Mouse (Mus musculus): ENCODE data around the gene Opcml.

Gene Opcml

GRCm38 (mm10) chr9:28618186-28618892 is 827.8 kb downstream of the Opcml start:
- no peak for DNase-seq (ENCODE audit: low spot score in 2 of 2)

DNA sequence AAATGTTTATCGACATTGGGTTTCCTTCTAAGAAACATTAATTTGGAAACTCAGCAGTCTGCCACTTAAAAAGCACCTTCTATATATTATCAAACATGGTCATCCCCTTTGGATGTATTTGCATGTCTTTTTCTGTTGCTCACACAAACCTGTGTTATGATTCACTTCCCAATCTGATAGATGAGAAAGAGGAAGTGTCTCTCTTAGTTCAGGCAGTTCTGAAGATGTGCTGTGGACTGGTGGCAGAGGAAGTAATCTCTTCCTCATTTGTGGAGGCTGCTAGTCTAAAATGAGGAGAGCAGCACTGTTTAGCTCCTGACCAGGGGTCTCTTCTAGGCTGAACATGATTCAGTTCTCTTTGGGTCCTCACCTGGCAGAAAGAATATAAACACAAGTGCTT is 831.4 kb downstream of the Opcml start:
- DNase-seq (ENCODE audit: low spot score in 2 of 2), result no peak

GRCm38 (mm10) chr9:28624870-28625269 is 834.3 kb downstream of the Opcml start:
- DNase-seq (ENCODE audit: low spot score in 2 of 2), result peak in 1 of 2 experiments; percentile 3

GRCm38 (mm10) chr9:28642766-28643165 is 852.2 kb downstream of the Opcml start:
- no peak for DNase-seq (ENCODE audit: low spot score in 2 of 2)

DNA sequence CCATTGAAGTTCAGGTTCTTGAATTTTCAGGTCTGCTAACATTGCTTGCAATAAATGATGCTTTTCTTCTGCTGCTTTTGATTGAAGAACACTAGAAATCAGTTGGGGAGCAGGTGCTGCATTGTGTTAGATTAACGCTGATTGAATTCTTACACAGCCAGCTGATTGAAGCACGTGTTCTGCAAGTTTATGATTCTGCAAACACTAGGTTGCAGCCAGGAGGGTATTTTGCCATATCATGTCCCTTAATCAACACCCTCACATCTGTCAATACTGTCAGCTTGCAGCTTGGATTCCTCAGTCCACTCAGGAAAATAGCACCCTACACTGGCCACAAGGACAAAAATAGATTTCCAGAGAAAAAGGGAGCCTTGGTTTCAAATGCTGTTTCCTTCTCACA is 853.5 kb downstream of the Opcml start:
- DNase-seq (ENCODE audit: low spot score in 2 of 2), result no peak

DNA sequence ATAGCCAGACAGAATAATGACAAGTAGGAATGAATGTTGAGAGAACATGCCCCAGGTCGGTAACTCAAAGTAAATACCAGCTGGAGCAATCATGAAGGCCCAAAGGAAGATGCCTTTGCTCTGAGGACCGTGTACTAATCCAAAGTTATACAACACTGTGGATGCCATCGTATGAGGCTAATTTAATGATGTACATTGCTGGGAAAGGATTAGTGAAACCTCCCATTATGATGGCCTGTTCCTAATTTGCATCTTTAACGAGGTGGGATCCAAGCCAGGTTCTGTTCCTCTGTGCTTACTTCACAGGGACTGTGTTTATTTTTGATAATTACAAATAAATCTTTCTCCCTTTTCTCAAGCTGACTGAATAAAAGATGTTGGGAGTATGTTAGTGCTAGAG is 859.5 kb downstream of the Opcml start:
- no peak for DNase-seq (ENCODE audit: low spot score in 2 of 2)

GRCm38 (mm10) chr9:28659996-28660395 is 869.4 kb downstream of the Opcml start:
- no peak for DNase-seq (ENCODE audit: low spot score in 2 of 2)

- no peak for DNase-seq (ENCODE audit: low spot score in 2 of 2)
These were observed 872.3 kb downstream of the Opcml start for GRCm38 (mm10) chr9:28662882-28663281.

- no peak for DNase-seq (ENCODE audit: low spot score in 2 of 2)
These were observed 889.7 kb downstream of the Opcml start for GRCm38 (mm10) chr9:28680309-28680708.

GRCm38 (mm10) chr9:28681252-28682037 is 890.9 kb downstream of the Opcml start:
- DNase-seq (ENCODE audit: low spot score in 2 of 2), result no peak

DNA sequence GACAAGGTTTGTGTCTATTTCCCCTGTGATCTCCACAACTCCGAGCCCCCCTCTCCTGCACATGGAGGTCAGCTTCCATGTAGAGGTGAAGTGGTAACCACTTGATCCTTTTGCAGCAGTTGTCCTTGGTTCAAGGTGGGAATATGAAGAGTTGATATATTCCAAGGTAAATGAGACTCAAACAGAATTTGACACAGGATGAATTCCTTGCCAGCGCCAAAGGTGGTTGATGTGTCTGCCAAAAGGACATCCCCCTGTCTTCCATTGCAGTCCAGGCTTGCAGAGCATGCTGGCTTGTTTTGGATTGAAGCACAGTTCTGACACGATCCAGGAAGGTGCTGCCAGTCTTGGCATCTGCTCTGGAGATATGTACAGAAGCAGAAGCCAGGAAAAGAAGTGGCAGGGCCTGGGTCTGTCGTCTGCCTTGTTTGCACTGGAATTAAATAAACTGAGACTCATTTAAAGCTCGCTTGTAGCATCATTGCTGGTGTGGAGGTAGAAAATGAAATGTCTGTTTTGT is 893.4 kb downstream of the Opcml start:
- DNase-seq (ENCODE audit: low spot score in 2 of 2), result no peak

DNA sequence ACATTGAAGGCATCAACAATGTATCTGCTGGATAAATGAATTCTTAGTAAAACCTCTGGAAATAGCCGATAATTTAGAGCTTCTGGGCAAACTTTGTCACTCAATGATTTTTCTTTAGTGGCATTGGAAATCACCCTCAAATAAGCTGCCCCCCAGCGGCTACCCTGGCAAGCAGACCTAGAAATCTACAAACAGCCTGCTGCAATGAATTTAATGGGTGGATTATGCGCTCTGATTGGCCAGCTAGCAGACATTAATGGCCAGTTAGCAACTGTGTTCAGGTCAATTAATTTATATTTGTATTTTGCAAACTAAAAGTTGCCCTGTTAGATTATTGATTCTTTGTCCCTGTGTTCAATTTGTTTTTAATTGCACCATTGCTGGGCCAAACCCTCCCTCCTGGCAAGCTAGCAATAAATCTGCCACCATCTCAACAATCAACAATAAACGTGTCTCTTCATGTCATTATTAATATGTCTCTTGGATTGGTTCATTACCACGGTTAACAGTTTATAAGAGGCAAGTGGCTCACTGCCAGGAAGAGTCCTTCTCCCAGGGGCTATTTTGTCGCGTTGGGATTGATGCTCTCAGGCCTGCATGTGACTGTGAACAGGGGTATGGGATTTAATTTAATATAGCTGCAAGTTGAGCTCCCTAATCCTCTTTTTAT is 896.5 kb downstream of the Opcml start:
- no peak for DNase-seq (ENCODE audit: low spot score in 2 of 2)

DNA sequence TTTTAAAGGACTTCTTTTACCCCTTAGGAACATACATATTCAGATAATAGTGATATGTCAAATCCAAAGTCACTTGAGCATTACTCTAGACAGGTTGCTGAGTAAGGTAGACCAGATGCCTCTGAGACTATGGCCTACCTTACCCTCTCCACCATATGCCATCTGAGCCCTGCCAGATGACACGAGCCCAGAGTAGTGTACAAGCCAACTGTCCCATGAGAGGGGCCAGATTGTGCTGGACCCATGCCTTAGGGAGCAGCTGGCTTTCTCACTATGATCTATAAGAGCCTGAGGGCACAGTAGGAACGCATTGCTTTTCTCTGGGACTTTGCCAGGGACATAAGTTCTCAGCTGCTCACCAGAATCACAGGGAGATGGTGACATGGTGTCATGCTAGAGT is 899.6 kb downstream of the Opcml start:
- peak in 1 of 2 experiments; percentile 70 for DNase-seq (ENCODE audit: low spot score in 2 of 2)

- no peak for DNase-seq (ENCODE audit: low spot score in 2 of 2)
These were observed 915.2 kb downstream of the Opcml start for GRCm38 (mm10) chr9:28705796-28706195.

GRCm38 (mm10) chr9:28714544-28714943 is 924.0 kb downstream of the Opcml start:
- DNase-seq (ENCODE audit: low spot score in 2 of 2), result no peak

DNA sequence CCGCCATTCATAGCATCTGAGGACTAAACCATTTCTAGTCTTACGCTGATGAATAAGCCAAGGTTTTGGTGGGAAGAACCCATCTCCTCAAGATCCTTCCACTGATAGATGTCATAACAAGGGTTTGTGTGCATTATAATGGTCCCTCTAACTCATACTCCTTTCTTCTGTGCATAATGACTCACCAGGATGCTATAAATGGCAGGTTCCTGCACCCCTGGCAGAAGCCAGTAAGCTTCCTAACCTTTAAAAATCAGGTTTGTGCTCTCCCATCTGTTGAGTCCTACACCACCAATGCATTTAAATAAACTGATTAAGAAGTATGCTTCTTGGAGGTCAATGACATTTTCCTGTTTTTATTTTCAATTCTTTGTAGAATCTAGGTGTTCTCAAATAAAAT is 929.6 kb downstream of the Opcml start:
- DNase-seq (ENCODE audit: low spot score in 2 of 2), result no peak

DNA sequence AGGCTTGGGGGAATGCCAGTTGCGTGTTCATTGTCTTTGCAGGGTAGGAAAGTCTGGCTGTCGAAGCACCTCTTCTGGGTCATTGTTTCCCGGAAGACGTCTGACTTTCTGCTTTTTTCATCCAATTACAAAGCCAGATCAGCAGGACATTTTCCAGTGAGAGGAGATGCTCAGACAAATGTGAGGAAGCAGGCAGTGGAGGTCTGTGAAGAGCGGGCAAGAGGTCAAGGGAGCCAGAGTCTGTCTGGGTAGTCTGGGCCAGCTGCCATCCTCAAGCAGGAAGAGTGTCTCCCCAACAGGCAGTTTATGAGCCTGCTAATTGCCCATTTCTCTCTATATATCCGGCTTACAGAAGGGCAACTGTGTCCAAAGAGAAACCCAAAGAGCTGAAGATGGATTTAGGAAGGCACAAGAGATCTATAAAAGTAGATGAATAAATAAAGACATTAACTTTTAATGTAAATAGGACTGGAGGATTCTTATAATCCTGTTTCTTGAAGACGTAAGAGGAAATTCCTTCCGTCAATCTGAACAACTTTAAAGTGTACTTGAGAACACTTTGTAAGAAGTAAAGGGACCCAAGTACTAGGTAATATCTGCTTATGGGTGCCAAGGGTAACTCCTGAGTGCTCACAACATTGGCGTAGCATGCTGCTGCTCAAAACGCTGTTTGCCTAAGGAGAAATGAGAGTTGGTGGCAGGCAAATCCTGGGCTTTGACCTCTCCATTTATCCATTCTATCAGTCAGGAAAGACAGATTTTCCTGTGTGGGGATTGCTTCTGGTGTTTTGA is 941.4 kb downstream of the Opcml start:
- DNase-seq (ENCODE audit: low spot score in 2 of 2), result no peak

DNA sequence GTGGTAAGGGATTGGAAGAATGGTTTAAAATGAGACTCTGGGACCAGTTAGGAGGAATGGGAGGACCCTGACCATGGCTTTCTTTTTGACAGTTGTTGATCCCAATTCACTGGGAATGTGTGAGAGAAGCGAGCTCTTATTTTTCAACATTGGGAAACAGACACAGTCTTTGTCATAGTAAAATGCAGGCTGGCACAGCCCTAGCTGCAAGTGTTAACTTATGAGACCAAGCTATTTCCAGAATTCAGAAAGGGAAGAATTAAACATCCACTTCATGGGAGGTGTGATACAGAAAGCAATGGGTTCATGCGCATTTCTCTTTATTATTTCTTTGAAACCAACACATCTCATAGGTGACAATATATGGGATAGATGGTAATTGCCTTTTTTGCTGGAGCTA is 947.4 kb downstream of the Opcml start:
- DNase-seq (ENCODE audit: low spot score in 2 of 2), result no peak

GRCm38 (mm10) chr9:28738451-28738860 is 947.9 kb downstream of the Opcml start:
- no peak for DNase-seq (ENCODE audit: low spot score in 2 of 2)

DNA sequence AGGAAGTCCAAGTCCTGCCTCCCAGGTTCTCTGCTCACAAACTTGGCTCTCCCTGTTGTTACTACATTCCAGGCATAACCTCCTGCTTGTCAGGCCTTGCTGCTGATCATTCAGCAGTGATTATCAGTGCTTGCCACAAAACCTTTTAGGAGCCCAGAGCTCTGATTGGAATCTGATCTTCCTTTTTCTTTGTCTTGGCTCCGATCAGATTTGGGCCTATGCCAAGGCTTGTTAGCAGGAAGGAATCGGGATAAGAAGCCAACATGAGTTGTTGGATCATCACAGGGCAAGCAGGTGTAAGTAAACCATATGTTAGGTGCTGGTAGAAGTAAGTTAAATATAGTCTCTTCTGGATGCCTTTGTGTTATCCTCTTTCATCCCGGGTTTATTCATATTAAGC is 954.2 kb downstream of the Opcml start:
- peak in 1 of 2 experiments; percentile 5 for DNase-seq (ENCODE audit: low spot score in 2 of 2)

DNA sequence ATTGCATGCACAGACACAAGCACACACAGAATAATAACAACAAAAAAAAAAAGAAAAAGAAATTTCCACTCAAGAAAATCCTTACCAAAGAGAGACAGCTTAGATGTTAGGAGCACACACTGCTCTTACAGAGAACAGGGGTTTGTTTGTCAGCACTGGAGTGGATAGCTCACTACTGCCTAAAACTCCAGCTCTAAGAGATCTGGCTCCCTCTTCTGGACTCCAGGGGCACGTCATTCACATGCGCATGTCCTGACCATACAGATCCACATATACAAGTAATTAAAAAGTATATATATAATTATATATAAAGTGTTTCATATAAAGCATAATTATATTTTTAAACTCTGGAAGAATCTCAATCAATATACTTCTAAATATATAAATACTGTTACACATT is 958.3 kb downstream of the Opcml start:
- peak in 1 of 2 experiments; percentile 10 for DNase-seq (ENCODE audit: low spot score in 2 of 2)

DNA sequence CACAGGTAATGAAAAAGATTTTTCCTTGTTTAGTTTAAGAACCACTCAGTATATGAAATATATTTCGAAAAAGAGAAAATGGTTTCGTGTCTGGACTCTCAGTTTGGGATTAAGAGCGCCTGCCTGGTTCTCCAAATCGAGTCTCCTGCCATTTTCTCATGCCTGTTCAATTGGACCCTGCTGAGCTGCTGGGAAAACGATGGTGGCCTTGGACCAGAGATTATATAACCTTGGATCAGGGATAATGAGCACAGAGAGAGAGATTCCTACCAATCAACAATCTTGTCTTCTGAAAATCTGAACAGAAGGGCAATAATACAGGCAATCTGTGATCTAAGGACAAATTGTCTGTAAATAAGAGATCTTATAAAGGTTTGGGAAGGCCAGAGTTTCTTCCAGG is 962.3 kb downstream of the Opcml start:
- no peak for DNase-seq (ENCODE audit: low spot score in 2 of 2)
